Mouse (Mus musculus) thymus, adult 2 months (tissue): ENCODE results near the gene Patj.

Experiments
- CTCF ChIP-seq: fragments of 200-500 bp; IDR thresholded peaks from 2 replicates; pipeline ENCODE4 v1.5.1; 2012; ENCODE audit warnings: mild to moderate bottlenecking, control low read depth, low read length, moderate library complexity, borderline replicate concordance; ENCODE audit not compliant: control insufficient read depth, poor library complexity, insufficient read depth; ENCODE audit errors: extremely low read depth
- POLR2A ChIP-seq: fragments of 200-500 bp; IDR thresholded peaks from 2 replicates; pipeline ENCODE4 v1.6.1; 2012; ENCODE audit warnings: mild to moderate bottlenecking, low read length, control low read depth, moderate library complexity; ENCODE audit not compliant: control insufficient read depth, poor library complexity, insufficient read depth; ENCODE audit errors: extremely low read depth

DNA sequence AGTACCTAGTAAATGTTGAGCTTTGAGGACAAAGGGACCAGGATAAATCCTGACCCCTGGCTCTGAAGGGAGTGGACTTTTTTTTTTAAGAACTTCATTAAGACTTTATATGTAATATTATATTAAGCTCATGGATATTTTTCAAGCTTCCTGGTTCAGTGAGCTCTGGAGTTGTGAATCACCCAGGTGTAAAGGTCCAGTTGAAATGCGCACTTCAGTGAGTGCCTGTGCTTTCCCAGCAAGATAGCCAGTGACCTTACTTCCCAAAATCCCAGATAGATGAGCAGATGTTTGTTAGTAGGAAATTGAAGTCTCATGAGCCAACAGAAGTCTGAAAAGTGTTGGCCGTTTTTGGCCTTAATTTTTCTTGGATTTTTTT, 6.0 kb downstream of the Patj start:
- TF ChIP-seq POLR2A (no peak), CTCF (no peak)
